Mouse (Mus musculus) G1E (cell line): Measurements from ENCODE around the gene Nek4.

Experiments
- CTCF ChIP-seq: IDR thresholded peaks from 2 replicates; pipeline ENCODE4 v1.5.1; 2012; ENCODE audit warnings: low read depth, low read length, inconsistent platforms, mixed read lengths
- POLR2AphosphoS5 ChIP-seq: IDR thresholded peaks from 2 replicates; pipeline ENCODE4 v1.6.1; 2012; ENCODE audit warnings: low read depth, low read length, inconsistent platforms; ENCODE audit not compliant: insufficient replicate concordance

- TF ChIP-seq CTCF (no peak), POLR2AphosphoS5 (no peak)
These were observed 17.8 kb upstream of the Nek4 start for GRCm38 (mm10) chr14:30933351-30933750.
